Mouse (Mus musculus) embryonic facial prominence, embryonic 15.5 days (tissue): Measurements from ENCODE around the gene Fosl2. TPM values are rescaled to one million over a fixed set of nuclear protein-coding genes. Genes with fewer than 3 reads are reported as not detected.
A peak's percentile ranks its signal among the peaks of the same experiment; 100 is the strongest.

ENCODE experiments used
- ATAC-seq: fragments of 200-750 bp; cut with Nextera tagmentation; 2 replicates; pipeline ENCODE4 v1.8.0; 2017; ENCODE audit warnings: low read depth, moderate TSS enrichment; ENCODE audit not compliant: insufficient number of reproducible peaks, low FRiP score, low TSS enrichment
- H3K27ac ChIP-seq: fragments of 300-500 bp; sonication (generic); replicated peaks from 2 replicates; pipeline ENCODE4 v1.5.1; 2015; ENCODE audit warnings: mild to moderate bottlenecking, inconsistent platforms
- H3K27me3 ChIP-seq: fragments of 300-500 bp; sonication (generic); 2 replicates; pipeline ENCODE4 v1.6.1; 2015; ENCODE audit warnings: inconsistent platforms
- H3K36me3 ChIP-seq: fragments of 300-500 bp; sonication (generic); 2 replicates; pipeline ENCODE4 v1.6.1; 2015; ENCODE audit warnings: mild to moderate bottlenecking, inconsistent platforms
- H3K4me1 ChIP-seq: fragments of 300-500 bp; sonication (generic); 2 replicates; pipeline ENCODE4 v1.6.1; 2015; ENCODE audit warnings: inconsistent platforms
- H3K4me2 ChIP-seq: fragments of 300-500 bp; sonication (generic); replicated peaks from 2 replicates; pipeline ENCODE4 v1.6.1; 2015; ENCODE audit warnings: mild to moderate bottlenecking, inconsistent platforms
- H3K4me3 ChIP-seq: fragments of 300-500 bp; sonication (generic); replicated peaks from 2 replicates; pipeline ENCODE4 v1.5.1; 2015; ENCODE audit warnings: mild to moderate bottlenecking, inconsistent platforms
- H3K9ac ChIP-seq: fragments of 300-500 bp; sonication (generic); 2 replicates; pipeline ENCODE4 v1.6.1; 2015; ENCODE audit warnings: inconsistent platforms
- H3K9me3 ChIP-seq: fragments of 300-500 bp; sonication (generic); replicated peaks from 2 replicates; pipeline ENCODE4 v1.6.1; 2016; ENCODE audit warnings: inconsistent platforms
- WGBS: fragments of 180-500 bp; shearing (Covaris S2); methylation state at CpG from one replicate; pipeline ENCODE4 v1.1.7; 2015; 5-methylcytosine and 5-hydroxymethylcytosine counted together
- polyA plus RNA-seq: library from polyadenylated mRNA; unstranded; fragments of >200 nt; fragmentation: Nextera tagmentation; extraction: Ambion mirVana; gene quantifications from 2 replicates; pipeline ENCODE4 v1.2.1, GENCODE M21; 2015

Gene Fosl2
- polyA plus RNA-seq, 1 experiment from 2014 or later = 12.5 TPM

- WGBS = 4% methylated on average over 21 of the region's 21 CpGs
- H3K9ac ChIP-seq = no peak overlapping the region
- ATAC-seq = no peak
- H3K9me3 ChIP-seq = no peaks in the 10 kb centered on the region
- H3K27me3 ChIP-seq = no peaks in the 10 kb centered on the region
- peak overlapping the region; percentile 74 for H3K4me3 ChIP-seq
- no peaks in the 10 kb centered on the region for H3K36me3 ChIP-seq
- H3K4me1 ChIP-seq = peaks cover 33% of the 10 kb centered on the region
- H3K27ac ChIP-seq = peak overlapping the region; percentile 100
- H3K4me2 ChIP-seq = peak overlapping the region; percentile 74
These were observed 1.4 kb upstream of the Fosl2 start for GRCm38 (mm10) chr5:32134051-32134732.

- Histone ChIP-seq H3K9ac (peak overlapping the region; percentile 91), H3K4me3 (peak overlapping the region; percentile 74), H3K36me3 (no peaks in the 10 kb centered on the region), H3K4me1 (peaks cover 39% of the 10 kb centered on the region), H3K9me3 (no peaks in the 10 kb centered on the region), H3K4me2 (peak overlapping the region; percentile 74), H3K27me3 (no peaks in the 10 kb centered on the region), H3K27ac (peak overlapping the region; percentile 100)
- peak; percentile 51 for ATAC-seq
- WGBS = 0% methylated on average over 34 of the region's 54 CpGs
These were observed 682 bp upstream of the Fosl2 start for GRCm38 (mm10) chr5:32134903-32135335.

GRCm38 (mm10) chr5:32136301-32136863, 781 bp downstream of the Fosl2 start:
- Histone ChIP-seq H3K27ac (peak overlapping the region; percentile 100), H3K4me2 (peak overlapping the region; percentile 74), H3K9me3 (no peaks in the 10 kb centered on the region), H3K9ac (peak overlapping the region; percentile 91), H3K4me3 (peak overlapping the region; percentile 74), H3K4me1 (peaks cover 52% of the 10 kb centered on the region), H3K36me3 (no peaks in the 10 kb centered on the region), H3K27me3 (no peaks in the 10 kb centered on the region)
- under 1% methylated on average over 63 of the region's 63 CpGs for WGBS
- ATAC-seq = no peak

- Histone ChIP-seq H3K27me3 (no peaks in the 10 kb centered on the region), H3K4me1 (peaks cover 56% of the 10 kb centered on the region), H3K36me3 (no peaks in the 10 kb centered on the region), H3K4me3 (peak overlapping the region; percentile 74), H3K9ac (peak overlapping the region; percentile 91), H3K4me2 (peak overlapping the region; percentile 74), H3K9me3 (no peaks in the 10 kb centered on the region), H3K27ac (peak overlapping the region; percentile 100)
- ATAC-seq = no peak
- under 1% methylated on average over 12 of the region's 12 CpGs for WGBS
These were observed 1.5 kb downstream of the Fosl2 start for GRCm38 (mm10) chr5:32137106-32137522.

GRCm38 (mm10) chr5:32138446-32139195, 3.0 kb downstream of the Fosl2 start:
- ATAC-seq = no peak
- Histone ChIP-seq H3K9ac (peak overlapping the region; percentile 40), H3K36me3 (peaks cover 5% of the 10 kb centered on the region; the same call in 1 of the 2 replicates), H3K9me3 (no peaks in the 10 kb centered on the region), H3K4me2 (peak overlapping the region; percentile 74), H3K27me3 (no peaks in the 10 kb centered on the region), H3K4me1 (peaks cover 65% of the 10 kb centered on the region), H3K4me3 (peak overlapping the region; percentile 74), H3K27ac (peak overlapping the region; percentile 100)
- WGBS = 14% methylated on average over 10 of the region's 10 CpGs

GRCm38 (mm10) chr5:32139516-32140037, 4.0 kb downstream of the Fosl2 start:
- Histone ChIP-seq H3K9me3 (no peaks in the 10 kb centered on the region), H3K4me3 (peak overlapping the region; percentile 74), H3K27me3 (no peaks in the 10 kb centered on the region), H3K4me2 (peak overlapping the region; percentile 74), H3K36me3 (peaks cover 5% of the 10 kb centered on the region; the same call in 1 of the 2 replicates), H3K9ac (no peak overlapping the region), H3K27ac (peak overlapping the region; percentile 100), H3K4me1 (peaks cover 61% of the 10 kb centered on the region)
- WGBS = 14% methylated on average over 9 of the region's 9 CpGs
- no peak for ATAC-seq

GRCm38 (mm10) chr5:32141899-32142298, 6.3 kb downstream of the Fosl2 start:
- 0 out of 2 replicates have a peak overlapping the region, but pooled peaks have one; percentile 1 for H3K4me3 ChIP-seq
- H3K9me3 ChIP-seq = no peaks in the 10 kb centered on the region
- ATAC-seq = no peak
- H3K27me3 ChIP-seq = no peaks in the 10 kb centered on the region
- peak overlapping the region; percentile 21; the same call in 1 of the 2 replicates for H3K4me2 ChIP-seq
- 82% methylated on average over 2 of the region's 2 CpGs for WGBS
- peaks cover 19% of the 10 kb centered on the region for H3K36me3 ChIP-seq
- H3K27ac ChIP-seq = no peak overlapping the region
- peaks cover 61% of the 10 kb centered on the region for H3K4me1 ChIP-seq
- H3K9ac ChIP-seq = no peak overlapping the region

- H3K4me2 ChIP-seq = no peak overlapping the region
- no peak for ATAC-seq
These were observed 7.9 kb downstream of the Fosl2 start for GRCm38 (mm10) chr5:32143433-32143970.

GRCm38 (mm10) chr5:32146281-32146680, 10.7 kb downstream of the Fosl2 start:
- no peak for ATAC-seq
- Histone ChIP-seq H3K9ac (no peak overlapping the region), H3K27ac (no peak overlapping the region), H3K9me3 (no peaks in the 10 kb centered on the region), H3K4me3 (no peak overlapping the region), H3K36me3 (peaks cover 61% of the 10 kb centered on the region), H3K4me2 (no peak overlapping the region), H3K27me3 (no peaks in the 10 kb centered on the region), H3K4me1 (peaks cover 29% of the 10 kb centered on the region)
- WGBS = 80% methylated on average over 6 of the region's 6 CpGs

More at GRCm38 (mm10) chr5:32143433-32143970, 7.9 kb downstream of the Fosl2 start:
- H3K27ac ChIP-seq = no peak overlapping the region
- no peak overlapping the region for H3K9ac ChIP-seq
- no peaks in the 10 kb centered on the region for H3K9me3 ChIP-seq
- H3K4me3 ChIP-seq = no peak overlapping the region
- H3K27me3 ChIP-seq = no peaks in the 10 kb centered on the region
- WGBS = 58% methylated on average over 13 of the region's 13 CpGs
- H3K36me3 ChIP-seq = peaks cover 35% of the 10 kb centered on the region
- peaks cover 53% of the 10 kb centered on the region for H3K4me1 ChIP-seq

- Histone ChIP-seq H3K27ac (no peak overlapping the region), H3K4me3 (no peak overlapping the region), H3K27me3 (no peaks in the 10 kb centered on the region), H3K4me1 (peaks cover 15% of the 10 kb centered on the region), H3K36me3 (peaks cover 80% of the 10 kb centered on the region), H3K9me3 (no peaks in the 10 kb centered on the region), H3K4me2 (no peak overlapping the region), H3K9ac (no peak overlapping the region)
- 62% methylated on average over 4 of the region's 4 CpGs for whole genome bisulfite sequencing
- no peak for ATAC-seq
These were observed 13.0 kb downstream of the Fosl2 start for GRCm38 (mm10) chr5:32148593-32148992.

- Histone ChIP-seq H3K4me3 (no peak overlapping the region), H3K4me1 (peaks cover 9% of the 10 kb centered on the region; the same call in 1 of the 2 replicates), H3K36me3 (peaks cover 98% of the 10 kb centered on the region)
These were observed 15.6 kb downstream of the Fosl2 start for GRCm38 (mm10) chr5:32151244-32151643.

More at GRCm38 (mm10) chr5:32151244-32151643, 15.6 kb downstream of the Fosl2 start:
- Histone ChIP-seq H3K4me2 (no peak overlapping the region), H3K27ac (no peak overlapping the region), H3K9me3 (no peaks in the 10 kb centered on the region), H3K9ac (no peak overlapping the region), H3K27me3 (no peaks in the 10 kb centered on the region)
- WGBS = 44% methylated on average over 4 of the region's 4 CpGs
- ATAC-seq = no peak
